31 mouse cellular contexts compared by ENCODE assay signal in genomic region chr11:19826481-19827185, GRCm38 (mm10).
DNase-seq lines count a peak whose midpoint lies in the region; ATAC-seq lines count a peak whose summit lies in the region.
"Had no signal": no experiment of that assay in that cellular context is flagged by ENCODE, and none has a peak within 500 bp of the region (broad histone marks: within the 10 kb centered on the region; RNA-seq: fewer than 3 reads in every experiment).

No protein-coding gene starts in this region.

- 86% methylated on average over 13 of the region's 13 CpGs for WGBS in midbrain, embryonic 15.5 days

- DNase-seq in lung, postnatal 10 days = peak; percentile 24
- no peak for DNase-seq in lung, postnatal 4 days
- DNase-seq in cerebellum, adult 18-20 months = peak; percentile 77 to 83
- peak; percentile 69 to 80 for DNase-seq in cerebellum, postnatal 10 days
- peak; percentile 64 for DNase-seq in fat pad, adult 2 months (ENCODE audit: extremely low read depth, low read depth, low spot score)
- no peak for DNase-seq in thymus, postnatal 10 days (ENCODE audit: low spot score in 2 of 2)
- no peak for DNase-seq in left cerebral cortex, postnatal 10 days (ENCODE audit: extremely low spot score in 1 of 2, low spot score in 2 of 2)
- DNase-seq: adrenal gland, postnatal 14 days; gastrocnemius, postnatal 36 days; heart, adult 18-20 months; kidney, adult 11 months; layer of hippocampus, postnatal 36 days; lung, postnatal 36 days; retina, postnatal 1 day; right cerebral cortex, postnatal 25 days; thymus, adult 18-20 months; thymus, postnatal 4 days had no signal

- H3K4me3 ChIP-seq in midbrain, embryonic 15.5 days = no peak overlapping the region
- H3K4me3 ChIP-seq: embryonic facial prominence, embryonic 12.5 days; forebrain, embryonic 10.5 days; forebrain, embryonic 15.5 days; heart, embryonic 12.5 days; limb, embryonic 13.5 days; lung, embryonic 15.5 days; megakaryocyte, embryonic 14.5 days; midbrain, embryonic 12.5 days; neural tube, embryonic 15.5 days; stomach, embryonic 15.5 days had no signal

- no peaks in the 10 kb centered on the region for H3K9me3 ChIP-seq in midbrain, embryonic 15.5 days
- H3K9me3 ChIP-seq: embryonic facial prominence, embryonic 12.5 days; forebrain, embryonic 10.5 days; forebrain, embryonic 15.5 days; heart, embryonic 12.5 days; limb, embryonic 13.5 days; lung, embryonic 15.5 days; megakaryocyte, embryonic 14.5 days; midbrain, embryonic 12.5 days; neural tube, embryonic 15.5 days; stomach, embryonic 15.5 days had no signal

- H3K4me1 ChIP-seq in midbrain, embryonic 15.5 days = 0 out of 2 replicates have a peak, but pooled peaks cover 4% of the 10 kb centered on the region
- H3K4me1 ChIP-seq: midbrain, embryonic 12.5 days had no signal

- H3K9ac ChIP-seq in midbrain, embryonic 15.5 days = no peak overlapping the region
- H3K9ac ChIP-seq: embryonic facial prominence, embryonic 12.5 days; forebrain, embryonic 15.5 days; heart, embryonic 12.5 days; hindbrain, embryonic 14.5 days; limb, embryonic 13.5 days; lung, embryonic 15.5 days; midbrain, embryonic 12.5 days; neural tube, embryonic 15.5 days; stomach, embryonic 15.5 days had no signal

- no peak overlapping the region for H3K4me2 ChIP-seq in midbrain, embryonic 15.5 days
- H3K4me2 ChIP-seq: embryonic facial prominence, embryonic 12.5 days; forebrain, embryonic 15.5 days; heart, embryonic 12.5 days; hindbrain, embryonic 14.5 days; limb, embryonic 13.5 days; liver, embryonic 11.5 days; lung, embryonic 15.5 days; midbrain, embryonic 12.5 days; neural tube, embryonic 15.5 days; stomach, embryonic 15.5 days had no signal

- H3K27me3 ChIP-seq in midbrain, embryonic 15.5 days (replicated peaks) = no peaks in the 10 kb centered on the region
- H3K27me3 ChIP-seq: embryonic facial prominence, embryonic 12.5 days; forebrain, embryonic 15.5 days; heart, embryonic 12.5 days; lung, embryonic 15.5 days; neural tube, embryonic 15.5 days; stomach, embryonic 15.5 days had no signal

- no peak overlapping the region for H3K27ac ChIP-seq in midbrain, embryonic 15.5 days
- H3K27ac ChIP-seq: embryonic facial prominence, embryonic 12.5 days; forebrain, embryonic 15.5 days; hindbrain, embryonic 14.5 days; kidney, postnatal 0 days; limb, embryonic 13.5 days; lung, embryonic 15.5 days; midbrain, embryonic 12.5 days; neural tube, embryonic 15.5 days; stomach, embryonic 15.5 days had no signal

- intact Hi-C loops in left cerebral cortex, postnatal 10 days (cut with DNase I) = loop anchor here (10.0 kb wide), 1 partner anchor 578 kb away; no protein-coding TSS in a partner anchor

- ATAC-seq in midbrain, embryonic 15.5 days (replicated peaks) = no peak
- ATAC-seq: forebrain, embryonic 15.5 days had no signal

- H3K36me3 ChIP-seq in midbrain, embryonic 15.5 days (replicated peaks) = no peaks in the 10 kb centered on the region
- H3K36me3 ChIP-seq: embryonic facial prominence, embryonic 12.5 days; forebrain, embryonic 10.5 days; forebrain, embryonic 15.5 days; heart, embryonic 12.5 days; limb, embryonic 13.5 days; lung, embryonic 15.5 days; midbrain, embryonic 12.5 days; neural tube, embryonic 15.5 days; stomach, embryonic 15.5 days had no signal

Comparison
In these comparisons a context has a peak if more than half of its experiments do, and no peak if none do; other contexts are left out.
1. DNase-seq: peak in lung, postnatal 10 days (single experiment), cerebellum, adult 18-20 months (2 of 2), cerebellum, postnatal 10 days (2 of 2) and fat pad, adult 2 months (single experiment); none in lung, postnatal 4 days (0 of 2), thymus, postnatal 10 days (0 of 2) and left cerebral cortex, postnatal 10 days (0 of 2).